Mouse (Mus musculus) lung, postnatal 25 days (tissue): ENCODE measurements around the gene Ruvbl2.

ENCODE experiments used
- DNase-seq: peaks from one replicate; pipeline ENCODE4 v3.0.0; 2022; ENCODE audit warnings: low spot score

Gene Ruvbl2

GRCm38 (mm10) chr7:45421194-45421593, 16.7 kb downstream of the Ruvbl2 start:
- no peak for DNase-seq

DNA sequence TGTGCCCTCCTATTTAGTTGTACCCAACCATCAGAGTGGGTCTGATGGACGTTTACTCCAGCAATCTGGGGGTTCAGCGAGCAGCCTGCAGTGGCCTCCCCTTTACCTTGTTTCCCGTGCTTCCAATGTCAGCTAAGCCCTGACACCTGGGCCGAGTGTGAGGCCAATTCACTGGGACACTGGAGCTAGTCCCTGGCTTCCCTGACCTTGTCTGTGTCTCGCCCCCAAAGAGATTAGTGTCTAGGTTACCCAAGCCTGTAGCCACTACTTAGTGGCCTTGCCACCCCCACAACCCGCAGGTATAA, 17.3 kb downstream of the Ruvbl2 start, which contains the start of gene Lhb:
Lhb (plus strand) TSS at position 206 of the 305 bp plus-strand sequence.
- no peak for DNase-seq

DNA sequence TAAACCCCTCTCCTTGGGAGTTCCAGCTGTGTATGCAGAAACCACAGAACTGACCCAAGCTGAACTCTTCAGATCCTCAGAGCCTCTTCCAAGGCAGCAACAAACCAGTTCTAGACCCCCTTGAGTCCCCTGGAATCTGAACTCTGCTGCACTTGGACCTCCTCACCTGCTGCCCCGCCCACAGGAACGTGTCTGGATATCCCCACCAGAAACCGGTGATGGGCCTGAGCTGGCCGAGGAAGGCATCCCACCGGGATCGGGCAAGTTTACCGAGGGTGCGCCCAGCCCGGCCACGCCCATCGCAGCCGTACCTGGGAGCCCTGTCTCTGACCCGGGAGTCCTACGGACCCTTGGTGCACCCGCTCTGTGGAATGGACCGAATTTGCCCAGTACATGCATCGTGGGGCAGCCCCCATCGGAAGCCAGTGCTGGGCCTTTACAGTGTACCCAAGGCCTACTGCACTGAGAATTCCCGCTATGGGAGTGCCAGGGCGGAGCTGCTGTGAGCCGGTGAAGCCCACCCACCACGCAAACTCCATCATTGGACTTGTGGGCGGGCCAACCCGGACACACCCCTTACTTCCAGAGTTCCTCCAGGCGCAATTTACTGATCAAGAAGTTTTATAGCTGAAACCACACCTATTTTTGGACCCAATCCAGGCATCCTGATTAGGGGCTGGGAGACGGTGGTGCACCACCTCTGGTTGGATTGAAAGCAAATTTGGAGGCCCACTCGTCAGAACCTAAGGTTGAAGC, 17.9 kb downstream of the Ruvbl2 start:
- peak; percentile 29 for DNase-seq

DNA sequence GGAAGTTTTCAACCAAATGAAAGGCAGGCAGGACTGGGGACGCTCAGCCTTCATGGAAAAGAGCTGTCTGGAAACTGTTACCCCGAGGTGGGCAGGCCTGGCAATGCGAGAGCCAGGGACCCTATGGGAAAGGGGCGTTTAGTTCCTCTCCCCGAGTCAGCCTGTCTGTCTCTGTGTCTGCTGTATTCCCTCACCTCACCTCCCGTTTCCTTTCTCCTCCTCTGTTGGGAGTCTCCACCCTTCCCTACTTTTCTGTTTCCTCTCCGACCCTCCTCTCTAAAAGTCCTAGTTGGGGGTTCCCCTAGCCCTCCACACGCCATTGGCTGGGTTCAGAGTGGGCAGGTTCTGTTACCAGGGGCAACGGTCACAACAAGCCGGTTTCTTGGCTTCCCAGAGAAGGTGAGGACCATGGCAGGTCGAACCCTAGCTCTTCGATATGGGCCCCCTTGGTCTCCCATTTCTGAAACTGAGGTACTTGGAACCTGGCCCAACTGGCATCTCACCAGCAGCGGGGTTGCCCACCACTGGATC, 19.9 kb downstream of the Ruvbl2 start:
- DNase-seq = no peak

DNA sequence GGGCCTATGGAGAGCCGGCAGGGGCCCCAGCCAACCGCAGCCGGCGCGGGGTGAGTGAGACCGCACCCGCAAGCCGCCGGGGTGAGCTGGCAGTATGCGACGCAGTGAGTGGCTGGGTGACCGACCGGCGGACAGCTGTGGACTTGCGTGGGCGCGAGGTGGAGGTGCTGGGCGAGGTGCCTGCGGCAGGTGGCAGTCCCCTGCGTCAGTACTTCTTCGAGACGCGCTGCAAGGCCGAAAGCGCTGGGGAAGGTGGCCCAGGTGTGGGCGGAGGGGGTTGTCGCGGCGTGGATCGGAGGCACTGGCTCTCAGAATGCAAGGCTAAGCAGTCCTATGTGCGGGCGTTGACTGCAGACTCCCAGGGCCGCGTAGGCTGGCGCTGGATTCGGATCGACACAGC, 22.3 kb downstream of the Ruvbl2 start:
- DNase-seq = no peak

DNA sequence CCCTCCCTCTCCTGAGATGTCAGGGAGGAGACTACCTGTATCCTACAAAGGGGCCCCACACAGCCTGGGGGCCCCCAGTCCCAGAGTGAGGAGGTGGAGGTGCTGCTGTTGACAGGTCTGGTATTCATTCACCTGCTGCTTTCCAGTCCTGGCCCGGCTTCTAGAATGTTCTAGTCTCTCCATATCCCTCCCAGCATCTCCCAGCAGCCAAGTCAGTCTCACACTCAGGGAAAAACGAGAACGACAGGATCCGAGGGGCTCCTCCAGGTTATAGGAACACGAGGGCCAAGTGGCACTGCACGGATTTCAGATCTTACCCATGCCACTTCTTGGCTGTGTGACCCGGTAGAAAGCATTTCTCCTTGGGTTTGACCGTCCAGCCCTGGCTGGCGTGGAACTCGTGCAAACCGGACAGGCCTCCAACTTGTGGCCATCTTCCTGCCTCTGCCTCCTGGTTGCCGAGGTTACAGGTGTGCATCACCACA, 23.1 kb downstream of the Ruvbl2 start:
- no peak for DNase-seq

DNA sequence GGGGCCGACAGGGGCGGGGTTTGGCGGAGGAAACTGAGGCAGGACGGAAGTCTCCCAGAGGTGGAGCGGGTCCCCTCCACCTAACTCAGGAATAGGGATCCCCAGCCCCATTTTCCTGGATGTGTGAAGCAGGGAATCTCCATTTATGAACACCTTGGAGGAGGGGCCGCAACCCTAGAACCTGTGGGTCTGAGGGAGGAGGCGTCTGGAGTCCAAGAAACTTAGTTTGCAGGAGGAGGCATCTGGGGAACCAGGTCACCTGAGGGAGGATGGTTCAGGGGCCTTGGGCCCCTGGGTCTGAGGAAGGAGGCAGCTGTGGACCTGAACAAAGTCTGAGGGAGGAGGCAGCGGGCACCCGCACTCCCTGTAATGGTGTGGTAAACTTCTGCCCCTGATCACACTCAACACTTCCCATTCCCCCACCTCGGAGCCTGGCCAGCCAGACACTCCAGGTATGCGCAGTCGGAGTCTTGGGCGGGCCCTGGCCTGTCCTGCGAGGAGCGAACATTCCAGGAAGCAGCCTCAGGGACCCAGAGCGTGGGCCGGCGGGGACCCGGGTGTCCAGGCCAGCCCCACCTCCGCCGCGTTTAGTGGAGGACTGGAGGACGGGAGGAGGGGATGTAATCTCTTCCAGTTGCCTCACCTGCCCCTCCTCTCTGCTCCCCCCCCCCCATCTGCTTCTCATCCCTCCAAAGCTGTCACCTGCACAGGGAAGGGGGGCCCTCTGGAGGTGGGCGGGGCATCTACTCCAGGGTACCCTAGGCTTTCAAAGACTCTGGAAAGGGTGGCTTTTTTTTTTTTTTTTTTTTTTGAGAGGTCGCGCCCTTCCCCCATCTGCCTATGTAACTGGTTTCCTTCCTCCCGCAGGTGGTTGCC, 23.8 kb downstream of the Ruvbl2 start:
- DNase-seq = peak; percentile 46

GRCm38 (mm10) chr7:45413113-45413863, 24.6 kb downstream of the Ruvbl2 start, which contains the start of gene Ntf5:
Gene Ntf5, plus strand, starts transcription at chr7:45413695.
- peak; percentile 34 for DNase-seq

DNA sequence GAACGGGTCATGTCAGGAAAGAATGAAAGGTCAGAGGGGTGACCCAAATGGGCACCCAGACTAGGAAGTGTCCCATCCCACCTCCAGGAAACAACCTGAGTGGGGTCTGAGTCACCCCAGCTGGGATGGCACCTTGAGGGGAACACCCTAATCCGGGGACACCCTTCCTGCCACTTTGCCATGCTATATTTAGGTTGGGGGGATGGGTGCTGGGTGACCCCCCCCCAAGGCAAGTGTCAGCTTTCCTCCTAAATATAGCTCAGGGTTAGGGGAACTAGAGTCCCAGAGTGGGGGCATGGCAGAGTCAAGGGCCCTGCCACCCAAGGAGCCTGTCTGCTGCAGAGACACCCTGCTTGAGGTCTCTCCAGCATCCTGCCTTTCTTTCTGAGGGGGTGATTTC, 25.5 kb downstream of the Ruvbl2 start:
- no peak for DNase-seq

DNA sequence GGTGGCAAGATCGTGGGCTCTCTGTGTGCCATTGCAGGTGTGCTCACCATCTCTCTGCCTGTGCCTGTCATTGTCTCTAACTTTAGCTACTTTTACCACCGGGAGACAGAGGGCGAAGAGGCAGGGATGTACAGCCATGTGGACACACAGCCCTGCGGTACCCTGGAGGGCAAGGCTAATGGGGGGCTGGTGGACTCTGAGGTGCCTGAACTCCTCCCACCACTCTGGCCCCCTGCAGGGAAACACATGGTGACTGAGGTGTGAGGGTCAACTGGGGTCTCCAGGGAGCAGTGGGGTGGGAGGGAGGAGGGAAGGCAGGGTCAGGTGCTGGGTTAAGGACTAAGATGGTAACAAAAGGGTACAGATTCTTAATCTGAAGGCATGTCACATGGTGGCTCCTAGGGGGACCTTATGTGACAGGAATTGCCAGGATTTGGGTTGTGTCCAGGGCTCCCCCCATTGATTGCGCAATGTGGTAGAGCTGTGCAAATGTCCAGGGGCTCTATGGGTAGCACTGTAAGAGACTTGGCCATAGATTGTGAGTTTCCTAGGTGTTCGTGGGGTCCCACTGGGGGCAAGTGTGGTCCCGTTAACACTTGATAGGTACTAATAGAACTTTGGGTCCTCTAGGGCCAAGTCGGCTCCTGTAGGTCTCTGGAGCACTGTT, 28.3 kb downstream of the Ruvbl2 start:
- no peak for DNase-seq

- no peak for DNase-seq
Measured at GRCm38 (mm10) chr7:45408949-45409348, 28.9 kb downstream of the Ruvbl2 start.

- DNase-seq = no peak
Measured at GRCm38 (mm10) chr7:45408351-45408750, 29.5 kb downstream of the Ruvbl2 start.

GRCm38 (mm10) chr7:45407836-45408235, 30.1 kb downstream of the Ruvbl2 start:
- DNase-seq = no peak

DNA sequence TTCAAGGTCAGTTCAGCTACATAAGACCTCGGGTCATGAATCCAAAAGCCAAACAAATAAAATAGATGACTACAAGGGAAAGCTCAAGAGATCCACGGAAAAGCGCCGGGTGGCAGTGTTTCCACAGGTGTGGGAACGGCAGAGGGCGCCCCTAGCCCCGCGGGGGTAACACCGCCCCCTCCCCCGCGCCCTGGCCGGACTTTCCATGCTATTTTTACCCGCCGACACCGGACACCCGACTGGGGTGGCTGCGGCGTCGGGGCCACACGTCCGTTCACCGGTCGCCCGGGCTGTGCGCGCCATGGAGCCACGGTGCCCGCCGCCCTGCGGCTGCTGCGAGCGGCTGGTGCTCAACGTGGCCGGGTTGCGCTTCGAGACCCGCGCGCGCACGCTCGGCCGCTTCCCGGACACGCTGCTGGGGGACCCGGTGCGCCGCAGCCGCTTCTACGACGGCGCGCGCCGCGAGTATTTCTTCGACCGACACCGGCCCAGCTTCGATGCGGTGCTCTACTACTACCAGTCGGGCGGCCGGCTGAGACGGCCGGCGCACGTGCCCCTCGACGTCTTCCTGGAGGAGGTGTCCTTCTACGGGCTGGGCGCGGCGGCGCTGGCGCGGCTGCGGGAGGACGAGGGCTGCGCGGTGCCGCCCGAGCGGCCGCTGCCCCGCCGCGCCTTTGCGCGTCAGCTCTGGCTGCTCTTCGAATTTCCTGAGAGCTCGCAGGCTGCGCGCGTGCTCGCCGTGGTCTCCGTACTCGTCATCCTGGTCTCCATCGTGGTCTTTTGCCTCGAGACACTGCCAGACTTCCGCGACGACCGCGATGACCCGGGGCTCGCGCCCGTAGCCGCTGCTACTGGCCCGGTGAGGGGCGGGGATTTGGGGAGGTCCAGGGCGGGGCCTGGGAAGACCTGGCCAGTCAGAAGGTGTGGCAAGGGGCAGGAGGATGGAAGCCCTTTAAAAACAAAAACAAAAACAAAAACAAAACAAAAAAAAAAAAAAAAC, 31.4 kb downstream of the Ruvbl2 start:
- no peak for DNase-seq

DNA sequence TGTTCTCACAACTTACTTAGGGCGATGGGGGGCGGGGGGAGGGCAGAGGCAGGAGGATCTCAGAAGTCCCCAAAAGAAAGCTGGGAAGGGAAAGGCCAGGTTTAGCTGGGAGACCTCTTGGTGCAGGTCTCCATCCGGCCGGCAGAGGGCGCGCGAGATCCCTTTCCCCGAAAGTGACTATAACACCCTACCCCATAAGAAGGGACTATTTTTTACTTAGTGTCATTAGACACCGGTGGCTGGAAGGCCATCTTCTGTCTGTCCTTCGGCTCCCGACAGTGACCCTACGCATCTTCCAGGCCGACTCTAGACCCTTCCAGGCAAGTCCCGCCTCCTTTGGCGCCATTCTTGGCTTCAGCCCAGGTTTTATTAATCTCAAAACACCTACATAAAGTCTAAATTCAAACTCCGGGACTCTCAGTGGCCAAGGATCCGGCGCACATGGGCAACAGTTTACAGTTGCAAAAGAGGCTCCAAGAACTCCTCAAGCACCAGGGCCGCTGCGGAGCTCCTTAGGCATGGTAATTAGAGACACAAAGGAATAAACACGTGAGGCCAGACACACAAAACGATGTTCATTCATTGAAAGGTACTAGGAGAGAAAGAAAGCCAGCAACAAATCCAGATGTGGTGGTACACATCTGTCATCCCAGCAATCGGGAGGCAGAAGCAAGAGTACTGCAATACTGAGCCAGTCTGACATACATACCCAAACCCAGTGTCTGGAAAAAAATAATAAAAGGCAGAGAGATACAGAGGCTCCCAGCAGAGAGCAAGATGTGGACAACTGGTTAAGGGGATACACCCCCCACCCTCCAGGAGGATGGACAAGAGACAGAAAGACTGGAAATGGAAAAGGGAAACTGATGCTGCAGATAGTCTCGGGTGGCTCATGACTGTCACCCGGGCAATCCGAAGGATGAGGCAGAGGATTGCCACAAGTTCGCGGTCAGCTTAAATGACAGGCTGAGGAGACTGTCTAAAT, 32.5 kb downstream of the Ruvbl2 start, which contains the start of gene Kcna7:
Kcna7 (plus strand) TSS at position 563 of the 985 bp plus-strand sequence.
- DNase-seq = peak; percentile 80

DNA sequence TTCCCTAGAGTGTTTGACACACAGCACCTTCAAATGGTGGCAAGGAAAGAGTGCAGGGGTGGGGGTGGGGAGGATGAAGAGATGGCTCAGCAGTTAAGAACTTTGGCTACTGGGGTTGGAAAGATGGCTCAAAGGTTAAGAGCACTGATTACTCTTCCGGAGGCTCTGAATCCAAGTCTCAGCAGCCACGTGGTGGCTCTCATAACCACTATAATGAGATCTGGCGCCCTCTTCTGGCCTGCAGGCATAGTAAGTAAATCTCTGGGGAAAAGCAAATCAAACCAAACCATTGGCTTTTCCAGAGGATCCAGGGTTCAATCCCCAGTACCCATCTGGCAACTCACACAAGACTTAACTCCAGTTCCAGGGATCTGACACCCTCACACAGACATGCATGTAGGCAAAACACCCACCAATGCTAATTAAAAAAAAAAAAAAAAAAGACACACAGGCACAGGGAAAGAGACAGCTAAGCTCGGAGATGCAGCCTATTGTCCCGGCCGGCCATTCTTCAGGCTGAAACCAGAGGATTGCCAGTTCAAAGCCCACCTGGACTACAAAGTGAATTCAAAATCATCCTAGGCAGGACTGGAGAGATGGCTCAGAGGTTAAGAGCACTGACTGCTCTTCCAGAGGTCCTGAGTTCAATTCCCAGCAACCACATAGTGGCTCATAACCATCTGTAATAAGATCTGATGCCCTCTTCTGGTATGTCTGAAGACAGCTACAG, 34.2 kb downstream of the Ruvbl2 start:
- DNase-seq = peak; percentile 63

DNA sequence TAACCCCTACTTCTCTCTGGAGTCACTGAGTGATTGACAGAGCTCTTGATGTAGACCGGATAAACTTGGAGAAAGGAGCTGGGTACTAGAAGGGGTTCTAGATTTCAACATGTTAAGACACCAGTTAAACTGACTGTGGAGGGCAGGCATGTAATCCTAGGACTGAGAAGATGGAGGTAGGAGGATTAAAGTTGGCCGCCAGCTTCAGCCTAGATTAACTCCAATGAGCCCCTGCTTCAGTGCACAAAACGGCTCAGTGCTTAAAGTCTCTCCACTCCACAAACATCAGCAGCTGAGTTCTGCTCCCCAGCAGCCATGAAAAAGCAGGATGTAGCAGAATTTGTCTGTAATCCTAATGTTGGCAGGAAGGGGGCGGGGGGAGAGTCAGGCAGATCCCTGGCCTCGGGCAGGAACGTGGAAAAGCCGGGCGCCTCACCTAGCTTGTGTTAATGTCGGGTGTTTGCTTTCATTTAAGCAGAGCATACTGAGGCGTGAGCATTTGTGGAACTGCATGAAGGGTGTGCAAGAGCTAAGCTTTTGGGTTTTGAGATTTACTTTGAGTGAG, 36.3 kb downstream of the Ruvbl2 start:
- no peak for DNase-seq

GRCm38 (mm10) chr7:45396787-45397186, 41.1 kb downstream of the Ruvbl2 start:
- no peak for DNase-seq
